Mouse (Mus musculus): ENCODE results near the gene Plekha8. TPM values are rescaled to one million over a fixed set of nuclear protein-coding genes. Genes with fewer than 3 reads are reported as not detected.

The Plekha8 gene
- 40.2 TPM for polyA plus RNA-seq (2014; fragmentation: Illumina TruSeq; extraction: RNeasy Lipid Tissue Mini Kit (QIAGEN cat#74804); ENCODE audit: low read depth, low replicate concordance)

GRCm38 (mm10) chr6:54594469-54595329 is at the start of gene Plekha8:
Plekha8 (plus strand) TSS chr6:54595111.

DNA sequence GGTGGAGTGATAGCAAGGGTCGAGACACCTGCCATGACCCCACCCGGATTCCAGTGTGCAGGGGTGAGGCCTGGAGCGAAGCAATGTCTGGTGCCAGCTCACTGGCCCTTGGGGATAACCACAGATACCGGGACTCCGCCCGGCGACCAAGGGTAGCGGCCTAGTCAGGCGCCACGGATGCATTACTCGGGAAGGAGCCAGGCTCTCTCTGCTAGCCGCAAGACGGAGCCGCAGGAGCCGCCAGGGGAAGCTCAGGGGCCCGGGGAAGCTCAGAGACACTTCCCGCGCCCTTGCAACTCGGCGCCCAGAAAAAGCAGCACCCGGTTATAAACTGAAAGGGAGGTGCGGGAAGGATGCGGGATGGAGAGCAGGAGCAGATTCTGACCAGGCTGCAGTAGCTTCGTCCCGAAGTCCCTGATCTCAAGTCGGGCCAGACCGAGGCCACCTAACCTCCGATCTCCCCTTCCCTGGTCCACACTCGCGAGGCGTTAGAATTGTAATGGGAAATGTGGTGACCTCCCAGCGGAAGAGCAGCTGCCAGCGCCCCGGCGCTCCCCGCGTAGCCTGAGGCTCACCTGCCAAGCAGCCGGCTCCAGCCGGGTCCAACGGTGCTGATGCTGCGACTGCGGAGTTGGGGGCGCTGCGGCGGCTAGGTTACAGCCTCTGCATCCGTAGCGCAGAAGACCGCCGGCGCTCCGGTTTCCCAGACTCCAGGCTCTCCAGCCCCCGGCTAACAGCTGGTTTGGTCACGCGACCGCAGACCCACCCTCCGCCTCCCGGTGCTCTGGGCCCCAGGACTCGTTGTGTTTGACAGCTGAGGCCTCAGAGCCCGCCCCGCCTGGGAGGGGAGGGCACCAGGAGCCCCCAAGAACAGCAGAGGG is 29.0 kb upstream of the Plekha8 start, which contains the start of gene Scrn1:
Gene Scrn1 (minus strand): TSS at position 825 of the 881 bp plus-strand sequence.

DNA sequence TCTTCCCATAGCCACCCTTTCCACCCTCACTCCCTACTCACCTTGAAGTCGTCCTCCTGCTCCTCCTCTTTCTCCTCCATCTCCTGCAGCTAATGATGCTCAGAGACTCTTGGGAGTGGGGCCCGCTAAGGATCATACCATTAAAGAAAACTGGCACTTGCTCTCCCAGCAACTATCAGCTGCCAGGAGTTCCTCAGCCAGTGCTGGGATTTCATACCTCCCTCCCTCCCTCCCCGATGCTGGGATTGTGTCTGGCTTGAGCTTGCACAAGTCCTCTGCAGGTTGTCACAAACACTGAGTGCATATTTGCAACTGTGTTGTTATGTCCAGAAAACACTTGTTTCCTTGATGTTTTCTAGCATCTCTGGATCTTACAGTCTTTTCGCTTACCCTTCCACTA is 2.3 kb downstream of the Plekha8 start, which contains the start of gene Fkbp14:
Gene Fkbp14 (minus strand): TSS at position 101 of the 400 bp plus-strand sequence.

GRCm38 (mm10) chr6:54680891-54681745 is 86.2 kb downstream of the Plekha8 start, which contains the start of gene Mturn:
Mturn (plus strand) TSS chr6:54681624.

Other genes with a start within 250 kb of the Plekha8 start
- gene Wipf3, start 165.5 kb upstream of the Plekha8 start, polyA plus RNA-seq (2014; fragmentation: Illumina TruSeq; extraction: RNeasy Lipid Tissue Mini Kit (QIAGEN cat#74804); ENCODE audit: low read depth, low replicate concordance): 25.4 TPM
- 5.1 TPM for gene Scrn1, start 28.6 kb upstream of the Plekha8 start, polyA plus RNA-seq (2014; fragmentation: Illumina TruSeq; extraction: RNeasy Lipid Tissue Mini Kit (QIAGEN cat#74804); ENCODE audit: low read depth, low replicate concordance)
- gene Fkbp14, start 2.2 kb downstream of the Plekha8 start, polyA plus RNA-seq (2014; fragmentation: Illumina TruSeq; extraction: RNeasy Lipid Tissue Mini Kit (QIAGEN cat#74804); ENCODE audit: low read depth, low replicate concordance): 28.9 TPM
- 7.3 TPM for gene Mturn, start 86.5 kb downstream of the Plekha8 start, polyA plus RNA-seq (2014; fragmentation: Illumina TruSeq; extraction: RNeasy Lipid Tissue Mini Kit (QIAGEN cat#74804); ENCODE audit: low read depth, low replicate concordance)
- gene Znrf2, start 221.8 kb downstream of the Plekha8 start, polyA plus RNA-seq (2014; fragmentation: Illumina TruSeq; extraction: RNeasy Lipid Tissue Mini Kit (QIAGEN cat#74804); ENCODE audit: low read depth, low replicate concordance): 89.5 TPM

All from testis, adult 10 weeks (tissue).